Mouse (Mus musculus) retina, postnatal 1 day (tissue): Measurements from ENCODE around the gene Pfdn4.
A peak's percentile ranks its signal among the peaks of the same experiment; 100 is the strongest.

Experiments used
- DNase-seq: peaks from one replicate; pipeline ENCODE4 v3.0.0-alpha.2; 2012

Pfdn4 gene

DNA sequence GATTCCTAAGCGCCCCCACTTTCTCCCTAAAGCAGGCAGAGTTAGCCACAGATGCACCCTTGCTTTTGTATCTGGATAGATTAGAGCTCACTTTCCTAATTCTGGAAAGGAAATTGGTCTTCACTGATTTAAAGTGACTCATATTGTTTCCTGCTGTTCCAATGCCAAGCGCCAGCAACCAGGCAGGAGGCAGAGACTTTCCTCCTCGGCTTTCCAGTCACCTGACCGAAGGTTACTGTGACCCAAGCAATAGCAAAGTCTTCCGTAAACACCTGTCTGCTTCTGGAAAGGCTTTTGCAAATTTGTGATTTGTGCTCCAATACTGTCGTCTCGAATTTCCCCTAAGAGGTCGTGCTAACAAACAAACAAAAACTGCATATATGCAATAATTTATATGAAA is 1.8 kb downstream of the Pfdn4 start:
- no peak for DNase-seq

DNA sequence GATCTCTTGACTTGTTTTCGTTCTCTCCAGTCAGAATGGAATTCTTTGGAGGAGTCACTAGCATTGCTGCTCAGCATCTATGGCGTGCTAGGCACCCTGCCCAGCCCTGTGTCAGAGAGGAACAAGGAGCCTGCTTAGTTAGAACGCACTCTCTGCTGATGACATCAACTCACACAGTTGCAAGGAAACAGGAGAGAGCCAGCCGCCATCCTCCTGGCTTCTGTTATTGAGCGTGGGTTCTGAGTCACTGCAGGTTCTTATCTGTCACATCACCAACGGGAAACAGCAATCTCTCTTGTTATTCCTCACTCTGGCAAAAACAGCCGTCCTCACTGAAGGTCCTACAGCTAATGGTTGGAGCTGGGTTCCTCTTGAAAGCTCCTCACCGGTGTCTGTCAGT is 7.1 kb downstream of the Pfdn4 start:
- no peak for DNase-seq

DNA sequence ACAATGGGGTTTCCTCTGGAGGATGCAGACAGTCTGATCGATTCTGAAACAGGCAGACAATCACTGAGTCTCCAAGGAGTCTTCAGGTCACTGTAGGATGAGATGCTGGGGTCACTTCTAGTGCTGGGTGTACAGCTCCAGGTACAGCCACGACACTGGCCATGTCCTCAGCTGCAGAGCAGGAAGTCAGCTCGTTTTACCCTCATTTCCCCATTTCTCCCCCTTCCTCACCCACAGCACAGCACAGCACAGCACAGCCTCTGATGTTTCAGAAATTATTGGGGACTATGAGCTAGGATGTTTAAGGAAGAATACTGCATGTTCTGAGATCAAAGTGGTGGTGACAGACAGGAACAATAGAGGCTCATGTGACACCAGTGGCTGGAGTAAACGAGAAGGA is 7.8 kb downstream of the Pfdn4 start:
- no peak for DNase-seq

DNA sequence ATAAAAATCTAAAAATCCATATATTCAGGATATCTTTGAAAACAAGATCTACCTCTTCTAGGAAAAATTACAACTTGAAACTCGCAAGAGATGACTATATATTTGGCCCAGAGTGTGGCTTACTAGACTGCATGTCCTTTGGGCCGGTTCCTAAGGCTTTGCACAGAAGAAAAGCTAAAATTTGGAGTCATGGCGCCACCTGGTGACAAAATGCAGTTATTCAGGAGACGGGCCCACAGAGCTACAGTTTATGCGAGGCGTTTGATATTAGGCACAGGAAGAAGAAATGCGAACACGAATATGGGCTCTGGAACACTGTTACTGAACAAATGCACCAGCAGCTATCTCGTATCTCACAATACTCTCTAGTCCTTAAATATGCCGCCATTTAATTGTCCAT is 11.5 kb downstream of the Pfdn4 start:
- peak; percentile 88 for DNase-seq

GRCm38 (mm10) chr2:170508821-170509220 is 12.6 kb downstream of the Pfdn4 start:
- peak; percentile 93 for DNase-seq

GRCm38 (mm10) chr2:170511073-170511891 is 15.1 kb downstream of the Pfdn4 start:
- peak; percentile 94 for DNase-seq

- no peak for DNase-seq
These were observed 17.5 kb downstream of the Pfdn4 start for GRCm38 (mm10) chr2:170513756-170514155.

GRCm38 (mm10) chr2:170520321-170520971 is 24.2 kb downstream of the Pfdn4 start:
- peak; percentile 79 for DNase-seq

GRCm38 (mm10) chr2:170526513-170526912 is 30.3 kb downstream of the Pfdn4 start:
- no peak for DNase-seq

GRCm38 (mm10) chr2:170528061-170528460 is 31.8 kb downstream of the Pfdn4 start:
- DNase-seq, result no peak

DNA sequence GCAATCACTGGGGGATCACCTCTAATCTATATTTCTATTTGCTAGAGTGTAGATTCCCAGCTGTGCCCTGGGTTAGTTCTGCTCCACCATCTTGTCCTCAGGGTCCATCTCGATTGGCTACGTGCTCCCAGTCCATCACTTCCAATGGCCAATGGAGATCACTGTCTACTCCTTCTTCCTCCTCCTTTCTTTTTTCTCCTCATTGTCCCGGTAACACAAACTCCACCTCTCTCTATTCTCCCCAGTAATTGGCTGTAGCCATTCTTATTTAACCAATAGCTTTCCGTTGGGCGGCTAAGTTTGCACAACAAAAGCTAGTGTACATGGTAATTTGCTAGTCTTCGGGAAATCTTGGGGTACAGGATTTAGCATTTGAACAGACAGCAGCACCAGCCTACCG is 33.5 kb downstream of the Pfdn4 start:
- no peak for DNase-seq

DNA sequence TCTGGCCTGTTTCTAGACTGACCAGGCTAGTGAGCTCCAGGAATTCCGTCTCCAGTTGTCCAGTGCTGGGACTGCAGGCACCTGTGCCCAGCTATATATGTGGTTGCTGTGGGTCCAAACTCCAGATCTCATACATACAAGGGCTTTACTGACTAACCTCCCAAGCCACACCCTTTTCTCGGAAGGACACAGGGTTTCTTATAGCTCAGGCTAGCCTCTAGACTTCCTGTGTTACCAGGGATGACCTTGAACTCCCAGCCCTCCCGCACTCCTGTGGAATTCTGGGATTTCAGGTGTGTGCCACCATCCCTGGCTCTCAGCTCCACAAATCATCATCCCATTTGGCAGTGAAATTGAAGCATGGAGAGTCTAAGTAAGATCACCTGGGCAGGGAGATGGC is 34.0 kb downstream of the Pfdn4 start:
- no peak for DNase-seq

- DNase-seq, result no peak
These were observed 38.0 kb downstream of the Pfdn4 start for GRCm38 (mm10) chr2:170534116-170534802.

GRCm38 (mm10) chr2:170534803-170535174 is 38.6 kb downstream of the Pfdn4 start:
- no peak for DNase-seq

DNA sequence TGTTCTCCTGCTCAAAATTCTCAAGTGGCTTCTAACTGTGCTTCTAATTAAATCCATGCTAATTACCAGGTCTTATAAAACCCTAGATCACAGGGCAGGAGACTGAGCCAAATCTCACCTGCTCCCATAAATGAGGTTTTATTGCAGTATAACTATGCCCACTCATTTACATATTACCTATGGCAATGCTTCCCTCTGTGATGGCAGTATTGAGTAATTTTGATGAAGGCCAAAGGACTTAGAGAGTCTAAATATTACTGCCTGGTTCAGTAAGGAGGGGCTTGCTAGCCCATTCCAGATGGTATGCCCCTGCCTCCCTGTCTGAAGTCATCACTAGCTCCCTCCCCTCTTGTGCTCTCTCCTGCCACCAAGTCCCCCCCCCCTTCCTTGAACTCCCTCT is 39.6 kb downstream of the Pfdn4 start:
- no peak for DNase-seq

- DNase-seq, result no peak
These were observed 43.0 kb downstream of the Pfdn4 start for GRCm38 (mm10) chr2:170539211-170539610.

DNA sequence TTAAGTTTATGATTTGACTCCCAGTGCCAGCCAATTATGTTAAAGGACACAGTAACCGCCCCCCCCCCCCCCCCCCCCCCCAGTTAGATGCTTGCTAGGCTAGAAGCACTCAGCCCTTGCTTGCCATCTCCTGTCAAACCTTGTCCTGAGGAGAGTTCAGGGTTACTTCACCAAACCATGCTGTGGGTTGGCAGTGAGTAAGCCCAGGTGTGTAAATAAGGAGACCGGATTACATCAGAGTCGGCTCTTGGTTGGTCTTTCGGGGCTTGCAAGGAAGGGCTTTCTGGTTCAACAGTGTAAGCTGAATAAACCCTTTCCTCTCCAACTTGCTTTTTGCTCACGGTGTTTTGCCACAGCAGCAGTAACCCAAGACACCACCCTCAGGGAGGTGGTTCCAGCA is 47.4 kb downstream of the Pfdn4 start:
- DNase-seq, result no peak

- DNase-seq, result no peak
These were observed 47.9 kb downstream of the Pfdn4 start for GRCm38 (mm10) chr2:170544159-170544558.

- DNase-seq, result no peak
These were observed 48.7 kb downstream of the Pfdn4 start for GRCm38 (mm10) chr2:170544950-170545349.

DNA sequence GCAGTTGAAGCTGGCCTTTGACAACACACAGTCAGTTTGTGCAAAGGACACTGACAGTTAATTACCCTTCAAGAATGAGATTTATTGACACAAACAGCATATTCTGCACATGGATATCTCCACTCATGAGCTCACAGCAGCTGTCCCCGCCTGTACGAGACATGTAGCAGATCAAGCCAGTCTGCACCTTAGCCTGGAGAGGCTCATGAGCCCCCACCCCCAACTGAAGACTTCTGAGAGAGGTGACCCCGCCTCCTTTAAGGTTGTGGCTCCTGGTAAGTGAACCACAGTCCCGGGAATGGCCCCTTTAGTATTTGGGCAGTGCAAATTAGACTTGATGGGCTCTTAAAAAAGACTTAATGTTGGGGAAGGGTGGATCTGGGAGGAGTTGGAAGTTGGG is 49.5 kb downstream of the Pfdn4 start:
- no peak for DNase-seq

- peak; percentile 44 for DNase-seq
These were observed 51.3 kb downstream of the Pfdn4 start for GRCm38 (mm10) chr2:170547526-170547925.

DNA sequence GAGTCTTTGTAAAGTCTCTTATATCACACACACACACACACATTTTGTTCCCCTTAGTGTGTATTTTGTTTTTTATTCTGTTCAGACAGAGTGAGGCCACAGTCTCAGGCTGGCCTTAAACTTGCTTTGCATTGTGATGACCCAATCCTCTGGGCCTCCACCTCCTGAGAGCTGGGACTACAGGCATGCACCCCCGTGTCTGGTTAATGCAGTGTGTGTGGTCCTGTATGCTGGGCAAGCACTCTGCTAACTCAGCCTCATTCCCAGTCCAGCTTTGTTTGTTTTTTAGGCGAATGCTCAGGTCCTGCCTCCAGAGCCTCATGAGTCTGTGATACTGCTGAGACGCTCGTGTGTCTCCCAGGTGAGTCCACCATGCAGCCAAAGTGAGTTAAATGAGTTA is 51.8 kb downstream of the Pfdn4 start:
- peak; percentile 66 for DNase-seq

DNA sequence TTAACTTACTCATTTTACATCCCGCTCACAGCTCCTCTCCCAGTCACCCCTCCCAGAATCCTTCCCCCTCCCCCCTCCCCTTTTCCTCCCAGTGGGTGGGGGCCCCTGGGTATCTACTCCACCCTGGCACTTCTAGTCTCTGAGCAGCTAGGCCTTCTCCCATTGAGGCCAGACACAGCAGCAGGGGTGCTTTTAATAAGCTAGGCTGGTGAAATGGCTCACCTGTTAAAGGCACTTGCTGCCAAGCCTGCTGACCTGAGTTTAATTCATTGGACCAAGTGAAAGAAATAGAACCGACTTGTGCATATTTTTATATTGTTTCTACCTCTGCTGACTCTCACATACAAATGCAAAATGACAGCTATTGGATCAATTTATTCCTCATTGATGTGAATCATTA is 52.9 kb downstream of the Pfdn4 start:
- DNase-seq, result no peak

GRCm38 (mm10) chr2:170550240-170550639 is 54.0 kb downstream of the Pfdn4 start:
- DNase-seq, result peak; percentile 65
